Mouse (Mus musculus): Measurements from ENCODE around the gene Hivep1.

- TF ChIP-seq POLR2A (IDR thresholded peaks at IDR 0.05; ENCODE audit: extremely low read depth, insufficient read depth, low read length) = no peak
- TF ChIP-seq CTCF (IDR thresholded peaks at IDR 0.05; ENCODE audit: low read depth, low read length) = no peak
Observed at GRCm38 (mm10) chr13:42112748-42113147, 60.9 kb downstream of the Hivep1 start.
